Mouse (Mus musculus): Measurements from ENCODE around the gene Rdx.
A peak's percentile ranks its signal among the peaks of the same experiment; 100 is the strongest.

Gene Rdx

DNA sequence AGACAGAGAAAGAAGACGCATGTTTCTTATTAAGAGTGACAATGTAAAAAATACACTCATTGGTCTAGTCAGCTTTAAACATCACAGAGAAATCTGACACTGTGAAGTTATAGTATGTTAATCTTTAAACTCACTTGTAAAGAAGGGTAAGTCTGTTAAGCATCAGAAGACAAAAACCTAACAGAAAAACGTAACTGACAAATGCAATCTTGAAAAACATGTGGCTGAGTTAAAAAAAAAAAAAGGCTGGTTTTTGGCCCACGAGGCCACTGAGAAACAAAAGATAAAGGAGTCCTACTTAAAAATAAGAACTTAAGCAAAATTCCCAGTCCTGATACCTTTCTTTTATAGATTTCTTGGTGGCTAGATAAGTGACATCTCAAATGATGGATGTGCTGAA is 63.8 kb downstream of the Rdx start:
- no peak for DNase-seq (ENCODE audit: low spot score)

GRCm38 (mm10) chr9:52113091-52113490 is 66.1 kb downstream of the Rdx start:
- DNase-seq (ENCODE audit: low spot score) = no peak

- no peak for DNase-seq (ENCODE audit: low spot score)
These were observed 72.2 kb downstream of the Rdx start for GRCm38 (mm10) chr9:52119212-52119611.

DNA sequence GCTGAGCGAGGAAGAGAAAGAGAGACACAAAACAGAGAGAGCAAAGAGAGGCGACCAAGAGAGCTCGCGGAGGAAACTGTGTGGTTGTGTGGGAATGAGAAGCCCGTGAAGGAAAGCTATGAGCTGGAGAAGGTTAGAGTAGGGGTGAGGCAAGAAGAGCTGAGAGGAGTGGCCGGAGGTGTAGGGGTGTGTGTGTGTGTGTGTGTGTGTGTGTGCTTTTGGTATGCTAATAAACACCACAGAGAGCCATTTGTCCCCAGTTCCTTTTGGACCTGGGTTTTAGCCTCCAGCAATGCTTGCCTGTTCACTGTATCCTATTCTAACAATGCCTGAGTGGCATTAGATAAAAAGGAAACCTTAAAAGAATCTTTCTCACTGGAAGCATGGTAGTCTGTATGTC is 78.3 kb downstream of the Rdx start:
- DNase-seq (ENCODE audit: low spot score) = no peak

DNA sequence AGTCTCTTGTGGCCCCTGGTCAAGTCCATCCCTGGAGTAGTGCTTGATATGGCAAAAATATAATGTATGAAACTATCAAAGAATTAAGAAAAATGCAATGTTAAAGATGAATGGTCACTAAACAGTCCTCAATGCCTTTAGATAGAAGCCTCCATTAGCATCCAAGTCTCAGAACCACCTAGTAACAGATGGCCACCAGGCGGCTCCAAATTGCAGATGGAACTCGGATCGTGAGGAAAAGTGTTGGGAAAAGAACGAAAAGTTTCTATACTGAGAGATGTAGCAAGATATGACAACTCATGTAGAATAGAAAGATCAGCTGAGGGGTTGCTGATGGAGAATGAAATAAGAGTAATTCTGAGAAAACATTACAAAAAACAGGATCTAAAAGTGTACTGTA is 83.4 kb downstream of the Rdx start:
- DNase-seq (ENCODE audit: low spot score) = peak; percentile 31

DNA sequence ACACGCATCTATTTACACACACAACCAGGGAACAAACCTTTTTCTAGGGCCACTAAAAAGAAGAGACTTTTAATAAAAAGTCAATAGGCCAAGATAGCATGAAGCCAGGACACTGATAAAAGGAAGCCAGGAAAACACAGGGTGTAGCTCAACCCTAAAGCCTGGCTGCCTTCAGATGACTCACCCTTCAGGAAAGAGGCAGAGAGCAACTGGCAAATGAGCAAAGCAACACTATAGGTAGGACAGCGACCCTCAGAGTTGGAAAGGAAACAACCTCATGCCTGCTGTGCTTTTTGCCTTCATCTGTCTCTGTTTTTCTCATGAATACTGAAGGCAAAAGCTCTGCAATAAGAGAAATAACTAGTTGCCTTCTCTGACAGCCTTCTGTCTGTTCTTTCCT is 85.8 kb downstream of the Rdx start:
- no peak for DNase-seq (ENCODE audit: low spot score)

Measured in layer of hippocampus, adult 11-12 months (tissue).